Mouse (Mus musculus) induced T-regulatory cell, adult 2 months (primary cell): ENCODE results near the gene Car8.

Experiments
- DNase-seq: peaks from one replicate; pipeline ENCODE4 v3.0.0-alpha.2; 2012; ENCODE audit warnings: low read depth

The Car8 gene

GRCm38 (mm10) chr4:8238560-8239305 lies at the start of gene Car8:
Car8 (minus strand) TSS chr4:8239041.
- peak; percentile 16 for DNase-seq

GRCm38 (mm10) chr4:8284934-8285333 lies 46.1 kb upstream of the Car8 start:
- no peak for DNase-seq

- DNase-seq, result no peak
These were observed 39.3 kb upstream of the Car8 start for GRCm38 (mm10) chr4:8278159-8278558.

- DNase-seq, result no peak
These were observed 11.0 kb upstream of the Car8 start for GRCm38 (mm10) chr4:8249805-8250204.

- no peak for DNase-seq
These were observed 6.7 kb upstream of the Car8 start for GRCm38 (mm10) chr4:8245495-8246063.

- DNase-seq, result no peak
These were observed 6.2 kb upstream of the Car8 start for GRCm38 (mm10) chr4:8245062-8245461.

GRCm38 (mm10) chr4:8239699-8240098 lies 858 bp upstream of the Car8 start:
- no peak for DNase-seq

GRCm38 (mm10) chr4:8239306-8239670 lies 447 bp upstream of the Car8 start:
- no peak for DNase-seq

GRCm38 (mm10) chr4:8232393-8233111 lies 6.3 kb downstream of the Car8 start:
- no peak for DNase-seq

GRCm38 (mm10) chr4:8231291-8231871 lies 7.5 kb downstream of the Car8 start:
- DNase-seq, result no peak

- no peak for DNase-seq
These were observed 9.1 kb downstream of the Car8 start for GRCm38 (mm10) chr4:8229661-8230298.

GRCm38 (mm10) chr4:8218941-8219340 lies 19.9 kb downstream of the Car8 start:
- no peak for DNase-seq

- DNase-seq, result peak; percentile 11
These were observed 20.8 kb downstream of the Car8 start for GRCm38 (mm10) chr4:8218004-8218403.

- DNase-seq, result no peak
These were observed 21.6 kb downstream of the Car8 start for GRCm38 (mm10) chr4:8217272-8217671.

GRCm38 (mm10) chr4:8216551-8216950 lies 22.3 kb downstream of the Car8 start:
- DNase-seq, result no peak

- DNase-seq, result no peak
These were observed 25.2 kb downstream of the Car8 start for GRCm38 (mm10) chr4:8213661-8214060.

- no peak for DNase-seq
These were observed 25.8 kb downstream of the Car8 start for GRCm38 (mm10) chr4:8212873-8213569.

GRCm38 (mm10) chr4:8210452-8210851 lies 28.4 kb downstream of the Car8 start:
- peak; percentile 9 for DNase-seq

- DNase-seq, result no peak
These were observed 30.9 kb downstream of the Car8 start for GRCm38 (mm10) chr4:8207924-8208323.

GRCm38 (mm10) chr4:8206918-8207573 lies 31.8 kb downstream of the Car8 start:
- DNase-seq, result no peak

GRCm38 (mm10) chr4:8205089-8205649 lies 33.7 kb downstream of the Car8 start:
- no peak for DNase-seq
